Mouse (Mus musculus) hematopoietic stem cell, adult 5-6 weeks (primary cell): Measurements from ENCODE around the gene C9orf72. TPM values are rescaled to one million over a fixed set of nuclear protein-coding genes. Genes with fewer than 3 reads are reported as not detected.

Source experiments
- ATAC-seq, 2 experiments: fragments of 125-278 bp in 1 of 2; replicated peaks in 1 of 2; 2 replicates each; pipeline ENCODE4 v1.8.0; 2016 to 2017; ENCODE audit warnings: inconsistent platforms in 2 of 2, mild to moderate bottlenecking in 2 of 2, moderate number of reproducible peaks in 2 of 2, low read depth in 1 of 2, moderate TSS enrichment in 1 of 2; ENCODE audit not compliant: low FRiP score in 2 of 2, poor library complexity in 2 of 2, severe bottlenecking in 2 of 2, insufficient read depth in 1 of 2, low TSS enrichment in 1 of 2
- total RNA-seq: library from RNA; stranded (forward); fragments of 172-1452, 232-1000 nt; gene quantifications from 2 replicates; pipeline ENCODE4 v1.2.3, GENCODE M21; 2017

Gene C9orf72
- total RNA-seq, 1 experiment from 2014 or later = 10.5 TPM

DNA sequence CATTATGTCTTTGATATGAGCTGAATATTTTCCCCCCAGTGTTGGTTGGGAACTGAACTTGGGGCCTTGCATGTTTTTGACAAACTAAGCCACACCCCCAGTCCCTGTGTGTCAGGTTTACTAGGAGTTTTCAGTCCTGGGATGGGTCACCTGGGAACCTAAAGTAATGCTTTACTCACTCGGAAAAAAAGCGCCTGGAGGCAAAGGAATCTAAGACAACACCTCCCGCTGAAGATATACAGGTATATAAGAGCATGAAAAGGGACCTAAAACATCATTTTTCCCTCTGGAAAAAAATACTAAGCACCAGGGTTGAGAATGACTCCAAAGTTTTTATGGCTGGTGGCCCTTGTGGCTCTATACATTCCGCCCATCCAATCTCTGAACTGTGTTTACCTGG is 74.2 kb downstream of the C9orf72 start, which contains the start of gene Ifnk:
TSS of gene Ifnk (plus strand) at position 301 of the 400 bp plus-strand sequence.
- ATAC-seq = no peak

DNA sequence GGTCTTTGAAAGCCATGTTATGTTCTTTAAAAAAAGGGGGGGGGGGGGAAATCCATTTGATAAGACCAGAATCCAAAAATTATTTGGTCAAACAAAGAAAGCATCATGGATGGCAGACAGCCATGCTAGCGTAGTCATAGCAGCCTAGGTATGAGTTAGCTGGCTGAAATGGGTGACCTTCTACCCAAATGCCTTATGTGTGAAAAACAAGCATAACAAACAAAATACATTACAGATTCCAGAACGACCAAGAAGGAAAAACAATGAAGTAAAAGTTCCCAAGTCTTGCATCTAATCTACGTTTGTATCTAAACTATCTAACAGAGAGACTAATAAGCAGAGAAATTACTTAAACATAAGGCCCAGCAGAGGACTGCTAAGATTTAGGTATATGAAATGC is 75.3 kb downstream of the C9orf72 start:
- no peak for ATAC-seq

DNA sequence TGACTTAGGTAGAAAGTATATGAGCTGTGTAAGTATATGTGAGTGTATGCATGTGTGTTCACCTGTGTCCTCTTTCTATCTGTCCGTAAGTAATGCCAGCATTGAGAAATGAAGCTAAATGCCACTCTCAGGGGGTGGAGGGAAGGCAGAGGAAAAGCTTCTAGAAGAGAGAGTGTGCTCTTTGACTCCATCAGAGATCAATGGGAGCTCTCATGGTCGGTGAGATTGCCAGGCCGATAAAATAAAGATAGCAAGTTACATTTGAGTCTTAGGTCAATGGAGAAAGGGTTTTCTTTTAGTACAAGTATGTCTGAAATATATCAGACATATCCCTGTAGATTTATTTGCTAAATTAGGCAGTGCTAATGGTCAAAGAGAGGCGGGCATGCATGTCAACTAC is 77.6 kb downstream of the C9orf72 start:
- ATAC-seq = no peak

GRCm38 (mm10) chr4:35146597-35146996 is 79.4 kb downstream of the C9orf72 start:
- no peak for ATAC-seq

DNA sequence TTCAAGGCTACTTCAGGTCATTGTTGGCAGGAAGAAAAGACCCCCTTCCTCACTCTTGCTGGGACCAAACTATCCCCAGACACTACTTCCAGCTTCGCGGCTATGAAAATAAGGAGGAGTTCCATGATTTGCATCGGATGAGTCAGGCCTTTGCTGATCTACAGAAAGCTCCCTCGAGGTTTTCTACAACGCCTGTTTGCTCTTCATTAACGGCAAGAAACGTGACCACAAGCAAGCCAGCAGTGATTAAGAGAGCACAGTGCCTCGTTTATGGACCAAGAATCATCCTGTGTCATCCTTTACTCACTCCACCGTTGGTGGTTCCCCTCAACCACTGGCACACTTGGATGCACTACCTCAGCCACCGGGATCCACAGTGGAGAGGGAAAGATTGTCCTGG is 80.2 kb downstream of the C9orf72 start:
- ATAC-seq = no peak

GRCm38 (mm10) chr4:35143472-35144102 is 82.4 kb downstream of the C9orf72 start:
- no peak for ATAC-seq

Other genes with a start within 250 kb of the C9orf72 start
- not detected in 2 replicates for gene Ifnk, start 74.1 kb downstream of the C9orf72 start, total RNA-seq
- 2.8 and 2.9 TPM in 2 replicates for gene Mob3b, start 68.7 kb downstream of the C9orf72 start, total RNA-seq